Mouse (Mus musculus) gastrocnemius, postnatal 4 days (tissue): Measurements from ENCODE around the gene Itsn1. TPM values are rescaled to one million over a fixed set of nuclear protein-coding genes. Genes with fewer than 3 reads are reported as not detected.

Experiments
- DNase-seq, 2 experiments: peaks; one replicate each; pipeline ENCODE4 v3.0.0; 2021 to 2022; ENCODE audit warnings: low spot score in 2 of 2, mixed read lengths in 2 of 2
- total RNA-seq, 2 experiments: library from RNA; stranded (reverse); gene quantifications; 2 replicates each; pipeline ENCODE4 v1.2.3; 2021

The Itsn1 gene
- total RNA-seq, 2 experiments from 2014 or later: 80.4 to 82.9 TPM

DNA sequence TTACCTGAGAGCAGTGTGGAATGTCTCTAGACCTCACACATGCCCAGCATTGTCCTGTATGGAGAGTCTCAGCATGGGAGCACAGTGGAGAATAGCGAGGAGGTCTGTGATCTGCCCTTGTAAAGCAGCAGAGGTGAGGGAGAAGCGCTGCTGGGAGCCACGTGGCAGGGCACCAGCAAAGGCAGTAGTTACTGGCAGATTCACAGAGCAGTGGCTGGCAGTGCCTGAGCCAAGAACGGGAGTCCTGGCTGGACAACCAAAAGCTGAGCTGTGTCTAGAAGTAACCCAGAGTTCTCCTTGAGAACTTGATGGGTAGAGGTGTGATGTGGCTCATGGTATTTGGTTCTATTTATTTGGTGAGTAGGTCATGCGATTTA, 137.2 kb downstream of the Itsn1 start:
- no peak for DNase-seq

- DNase-seq: no peak
These were observed 138.6 kb downstream of the Itsn1 start for GRCm38 (mm10) chr16:91867672-91868071.

- peak in 1 of 2 experiments; percentile 55 for DNase-seq
These were observed 140.1 kb downstream of the Itsn1 start for GRCm38 (mm10) chr16:91868943-91869911.

DNA sequence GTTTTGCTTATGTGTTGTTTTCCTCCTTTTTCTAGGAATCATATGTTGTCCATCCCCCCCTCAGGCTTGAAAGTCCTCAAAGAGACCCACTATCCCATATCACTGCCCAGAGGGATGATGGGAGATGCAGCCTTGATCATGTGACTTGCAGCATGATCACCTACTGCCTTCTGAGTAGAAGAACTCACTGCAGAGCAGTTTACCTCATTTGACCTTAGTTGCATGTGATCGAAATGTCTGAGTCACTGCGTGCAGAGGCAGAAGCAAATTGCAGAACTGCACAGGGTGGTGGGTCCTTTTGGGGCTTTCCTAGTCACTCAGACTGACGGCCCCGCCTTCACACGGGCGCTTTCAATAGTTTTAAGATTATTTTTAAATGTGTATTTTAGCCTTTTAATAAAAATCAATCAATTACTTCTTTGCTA, 141.1 kb downstream of the Itsn1 start:
- DNase-seq: no peak

DNA sequence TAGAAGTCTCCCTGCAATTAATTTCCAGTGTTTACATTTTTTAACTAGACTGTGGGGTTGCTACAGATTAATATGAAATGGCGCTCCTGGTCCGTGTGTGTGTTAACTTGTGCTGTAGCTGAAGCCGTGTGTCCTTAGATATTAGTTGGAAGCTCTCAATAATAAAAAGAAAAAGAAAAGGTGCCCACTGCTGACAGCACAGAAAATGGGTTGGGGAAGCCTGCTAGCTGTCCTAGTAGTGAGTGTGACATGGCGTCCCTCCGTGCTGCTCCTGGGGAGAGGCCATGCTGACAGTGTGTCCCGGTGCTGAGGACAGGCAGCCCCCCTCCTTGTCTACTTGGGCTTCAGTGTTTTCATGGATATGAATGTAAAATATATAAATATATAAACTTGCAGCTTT, 142.1 kb downstream of the Itsn1 start:
- DNase-seq: no peak

- no peak for DNase-seq
These were observed 144.6 kb downstream of the Itsn1 start for GRCm38 (mm10) chr16:91873695-91874094.

DNA sequence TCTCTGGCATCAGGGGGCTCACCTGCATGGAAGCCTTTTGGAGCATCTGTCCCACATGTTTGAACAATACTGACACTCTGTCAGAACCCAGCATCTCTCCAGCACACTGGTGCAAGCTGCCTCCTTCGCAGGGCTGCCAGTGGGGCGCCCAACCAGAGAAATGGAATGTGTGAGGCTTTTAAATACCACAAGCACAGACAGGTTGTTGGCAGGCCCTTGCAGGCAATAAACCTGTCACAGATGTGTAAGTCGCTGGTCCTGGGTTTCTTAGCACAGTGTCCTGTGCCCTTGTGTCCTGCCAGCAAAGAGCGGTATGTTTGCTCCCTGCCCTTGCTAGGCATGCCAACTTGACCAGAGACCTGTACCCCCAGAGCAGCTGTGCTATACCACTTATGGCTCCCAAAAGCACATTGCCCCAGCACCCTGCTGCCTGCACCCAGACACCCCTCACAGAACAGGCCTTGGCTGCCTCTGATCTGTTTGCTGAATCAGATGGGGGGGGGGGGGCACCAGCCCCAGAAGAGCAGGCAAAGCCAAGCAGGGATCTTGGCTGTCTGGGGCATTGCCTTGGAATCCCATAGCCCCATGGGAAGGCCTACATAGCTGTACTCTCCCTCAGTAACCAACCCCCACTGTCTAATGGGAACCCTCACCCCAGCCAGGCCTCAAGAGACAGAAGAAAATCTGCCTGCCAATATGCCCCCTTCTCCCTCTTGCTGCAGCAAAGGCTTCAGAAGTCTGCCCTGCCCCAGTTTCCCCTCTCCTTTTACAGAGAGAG, 146.7 kb downstream of the Itsn1 start:
- no peak for DNase-seq

DNA sequence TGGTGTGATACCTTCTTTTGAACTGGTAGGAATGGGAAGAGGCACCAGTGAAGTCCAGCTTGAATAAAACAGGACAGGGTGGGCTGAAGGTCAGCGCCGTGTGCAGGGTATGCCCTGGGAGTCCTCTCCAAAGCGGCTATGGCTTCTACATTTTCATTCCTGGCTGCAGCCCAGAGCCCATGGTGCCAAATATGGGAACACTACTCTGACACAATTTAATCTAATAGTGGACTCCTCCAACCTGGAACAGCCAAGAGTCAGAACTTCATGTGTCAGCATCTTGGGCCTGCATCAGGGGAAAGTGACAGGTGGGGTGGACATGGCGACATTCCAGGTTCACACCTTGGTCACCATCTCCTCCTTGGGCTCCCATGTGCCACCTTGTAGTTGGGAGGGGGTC, 147.4 kb downstream of the Itsn1 start:
- no peak for DNase-seq

- no peak for DNase-seq
These were observed 150.0 kb downstream of the Itsn1 start for GRCm38 (mm10) chr16:91879101-91879500.

DNA sequence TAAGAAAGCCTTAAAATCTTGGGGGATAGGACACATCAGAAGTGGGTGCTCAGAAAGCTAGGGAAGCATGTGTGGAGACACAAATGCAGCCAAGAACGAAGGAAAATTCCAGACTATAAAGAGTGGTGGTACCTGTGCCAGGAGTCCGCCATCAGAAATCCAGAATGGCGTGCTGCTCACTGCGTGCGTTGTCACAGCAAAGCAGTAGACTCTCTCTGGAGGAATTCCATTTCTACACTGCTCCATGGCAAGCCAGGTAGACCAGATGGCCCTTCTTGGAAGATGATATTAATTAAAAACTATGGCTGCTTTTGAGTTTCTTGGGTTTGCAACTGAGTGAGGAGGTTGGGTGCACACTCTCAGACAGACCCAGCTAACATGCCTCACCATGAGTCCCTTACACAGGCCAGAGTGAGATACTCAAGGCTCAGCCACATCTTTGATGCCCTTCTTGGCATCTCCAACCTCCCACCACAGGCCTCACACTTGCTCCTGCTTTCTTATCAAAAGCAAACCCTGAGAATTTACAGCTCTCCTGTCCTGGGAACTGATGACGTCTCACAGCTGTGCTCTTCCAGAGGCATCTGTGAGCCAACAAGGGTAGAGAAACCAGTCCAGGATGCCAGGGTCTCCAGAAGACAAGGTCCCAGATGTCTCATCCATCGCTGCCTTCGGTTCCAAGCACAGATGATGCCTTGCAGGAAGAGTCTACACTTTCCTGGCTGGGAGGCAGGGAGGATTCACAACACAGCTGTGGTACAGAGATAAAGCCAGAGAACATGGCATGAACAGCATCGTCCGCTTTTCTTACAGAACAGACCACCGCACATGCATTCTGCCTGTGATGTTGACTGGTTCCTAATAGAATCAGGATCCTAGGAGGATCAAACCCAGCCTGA, 152.0 kb downstream of the Itsn1 start:
- DNase-seq: no peak

DNA sequence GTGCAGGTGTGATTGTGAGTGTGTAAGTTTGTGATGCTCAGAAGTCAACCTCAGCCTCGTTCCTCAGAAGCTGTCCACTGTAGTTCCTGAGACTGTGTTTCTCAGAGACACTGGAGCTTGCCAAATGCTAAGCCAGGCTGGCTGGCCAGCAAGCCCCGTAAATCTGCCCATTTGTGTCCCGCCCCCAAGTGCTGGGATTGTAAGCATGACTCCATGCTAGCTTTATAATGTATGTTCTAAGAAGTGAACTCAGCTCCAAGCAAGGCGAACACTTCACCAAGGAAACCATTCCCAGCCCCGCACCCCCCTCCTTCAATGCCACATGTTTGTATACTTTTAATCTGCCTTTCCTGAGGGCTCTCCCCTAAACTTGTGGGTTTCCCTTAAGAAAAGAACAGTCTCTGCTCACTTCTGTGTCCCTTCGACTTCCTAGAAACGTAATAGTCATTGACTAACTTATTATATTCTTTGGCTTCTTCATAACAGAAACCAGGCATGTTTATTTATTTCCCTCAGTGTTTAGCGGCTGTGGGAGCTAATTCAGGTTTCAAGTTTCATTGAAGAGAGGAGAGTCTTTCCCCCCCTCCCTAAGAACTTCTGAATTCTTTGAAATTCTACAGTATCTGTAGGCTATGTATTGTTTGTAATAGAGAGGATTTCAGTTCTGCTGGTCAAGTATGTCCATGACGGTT, 153.2 kb downstream of the Itsn1 start:
- DNase-seq: no peak

GRCm38 (mm10) chr16:91883636-91884035, 154.6 kb downstream of the Itsn1 start:
- DNase-seq: no peak

GRCm38 (mm10) chr16:91884196-91884595, 155.1 kb downstream of the Itsn1 start:
- DNase-seq: no peak

DNA sequence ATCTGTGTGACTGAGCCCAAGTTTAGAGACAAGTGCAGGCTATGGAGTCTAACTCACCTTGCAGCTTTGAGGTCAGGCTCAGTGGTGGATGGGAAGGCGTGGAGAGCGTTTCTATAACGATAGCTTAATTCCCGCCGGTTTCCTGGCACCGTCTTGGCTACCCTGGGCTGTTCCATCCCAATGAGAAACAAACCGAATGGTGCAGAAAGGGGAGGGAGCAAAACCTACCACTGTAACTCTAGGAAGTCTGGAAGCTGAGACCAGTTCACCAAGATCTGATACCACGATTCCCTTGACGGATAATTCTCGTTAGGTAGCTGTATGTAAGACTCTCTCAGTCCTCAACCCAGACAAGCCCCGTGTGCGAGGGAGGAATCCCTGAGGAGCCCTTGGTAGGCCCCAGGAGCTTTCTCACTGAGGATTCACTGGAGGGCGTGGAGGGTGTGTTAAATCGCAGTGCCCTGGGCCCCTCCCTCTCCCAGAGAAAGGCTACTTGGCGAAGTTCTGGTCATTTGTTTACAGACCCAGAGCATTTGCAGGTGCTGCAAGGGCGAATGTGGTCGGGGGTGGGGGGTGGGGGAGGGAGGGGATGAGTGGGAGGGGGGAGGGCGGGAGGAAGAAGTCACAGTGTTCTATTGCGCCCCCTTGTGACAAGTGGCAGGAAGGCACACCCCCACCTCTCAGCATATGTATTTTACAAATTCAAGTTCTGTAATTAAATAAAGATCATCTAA, 156.5 kb downstream of the Itsn1 start:
- no peak for DNase-seq

DNA sequence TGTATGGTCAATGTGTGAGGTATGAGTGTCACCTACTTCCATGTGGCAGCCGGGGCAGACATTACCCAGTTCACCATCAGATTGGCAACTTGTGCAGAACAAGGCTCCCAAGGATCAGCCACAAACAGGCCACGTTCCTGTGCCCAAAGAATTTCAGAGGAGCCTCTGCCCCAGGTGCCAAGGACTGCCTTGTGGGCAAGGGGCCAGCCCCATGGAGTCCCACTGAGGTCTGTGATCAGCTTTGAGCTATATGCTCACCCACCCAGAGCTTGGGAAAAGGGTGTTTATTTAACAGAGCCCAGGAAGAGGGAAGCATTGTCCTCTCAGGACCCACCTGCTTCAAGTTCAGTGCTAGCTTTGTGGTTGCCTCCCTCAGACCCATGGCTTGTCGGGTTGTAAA, 159.3 kb downstream of the Itsn1 start:
- DNase-seq: no peak

- DNase-seq: peak in 1 of 2 experiments; percentile 63
These were observed 160.8 kb downstream of the Itsn1 start for GRCm38 (mm10) chr16:91889831-91890230.

DNA sequence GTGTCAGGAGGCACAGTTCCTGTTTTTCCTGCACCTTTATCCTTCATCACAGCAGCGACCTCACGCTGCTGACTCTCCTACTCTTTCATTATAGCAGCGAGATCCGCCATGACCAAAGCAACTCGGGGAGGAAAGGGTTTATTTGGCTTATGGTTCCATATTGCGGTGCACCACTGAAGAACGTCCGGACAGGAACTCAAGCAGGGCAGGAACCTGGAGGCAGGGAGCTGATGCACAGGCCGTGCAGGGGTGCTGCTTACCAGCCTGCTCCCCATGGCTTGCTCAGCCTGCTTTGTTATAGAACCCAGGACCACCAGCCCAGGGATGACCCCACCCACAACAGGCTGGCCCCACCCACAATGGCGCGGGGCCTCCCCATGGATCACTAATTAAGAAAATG, 162.1 kb downstream of the Itsn1 start:
- DNase-seq: no peak

DNA sequence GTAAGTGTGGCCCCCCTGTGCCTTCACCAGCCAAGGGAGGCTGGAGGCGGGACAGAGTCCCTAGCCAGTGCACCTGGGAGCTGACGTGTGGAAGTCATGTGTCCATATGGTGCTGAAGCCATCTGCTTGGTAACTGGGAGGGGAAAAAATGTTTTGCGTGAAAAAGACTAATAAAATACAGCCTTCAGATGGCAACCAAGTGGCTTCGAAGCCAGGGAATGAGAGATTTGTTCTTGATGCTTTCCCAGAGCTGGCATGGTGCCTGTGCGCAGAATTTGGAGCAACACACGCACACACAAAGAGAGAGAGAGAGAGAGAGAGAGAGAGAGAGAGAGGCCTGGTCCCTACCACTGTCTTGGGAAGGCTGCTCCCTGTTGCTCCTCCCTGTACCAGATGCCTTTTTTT, 167.3 kb downstream of the Itsn1 start:
- no peak for DNase-seq
